Mouse (Mus musculus) stomach, embryonic 15.5 days (tissue): ENCODE data around the gene Coasy. TPM values are rescaled to one million over a fixed set of nuclear protein-coding genes. Genes with fewer than 3 reads are reported as not detected.

ENCODE experiments used
- ATAC-seq: fragments of 200-750 bp; cut with Nextera tagmentation; 2 replicates; pipeline ENCODE4 v1.8.0; 2017; ENCODE audit warnings: low read depth, moderate number of reproducible peaks, moderate TSS enrichment; ENCODE audit not compliant: insufficient read depth, low FRiP score
- H3K27ac ChIP-seq: fragments of 300-500 bp; sonication (generic); 2 replicates; pipeline ENCODE4 v1.5.1; 2015; ENCODE audit warnings: mild to moderate bottlenecking, inconsistent platforms
- H3K27me3 ChIP-seq: fragments of 300-500 bp; sonication (generic); replicated peaks from 2 replicates; pipeline ENCODE4 v1.6.1; 2015; ENCODE audit warnings: inconsistent platforms
- H3K36me3 ChIP-seq: fragments of 300-500 bp; sonication (generic); 2 replicates; pipeline ENCODE4 v1.6.1; 2015; ENCODE audit warnings: inconsistent platforms
- H3K4me1 ChIP-seq: fragments of 300-500 bp; sonication (generic); 2 replicates; pipeline ENCODE4 v1.6.1; 2015; ENCODE audit warnings: inconsistent platforms
- H3K4me2 ChIP-seq: fragments of 300-500 bp; sonication (generic); 2 replicates; pipeline ENCODE4 v1.6.1; 2015; ENCODE audit warnings: mild to moderate bottlenecking, inconsistent platforms
- H3K4me3 ChIP-seq: fragments of 300-500 bp; sonication (generic); replicated peaks from 2 replicates; pipeline ENCODE4 v1.5.1; 2015; ENCODE audit warnings: inconsistent platforms
- H3K9ac ChIP-seq: fragments of 300-500 bp; sonication (generic); 2 replicates; pipeline ENCODE4 v1.6.1; 2015; ENCODE audit warnings: inconsistent platforms
- H3K9me3 ChIP-seq: fragments of 300-500 bp; sonication (generic); 2 replicates; pipeline ENCODE4 v1.6.1; 2016; ENCODE audit warnings: inconsistent platforms
- WGBS: fragments of 180-500 bp; shearing (Covaris S2); methylation state at CpG from one replicate; pipeline ENCODE4 v1.1.7; 2015; 5-methylcytosine and 5-hydroxymethylcytosine counted together
- polyA plus RNA-seq: library from polyadenylated mRNA; unstranded; fragments of >200 nt; fragmentation: Nextera tagmentation; extraction: Ambion mirVana; gene quantifications from 2 replicates; pipeline ENCODE4 v1.2.1, GENCODE M21; 2015

Gene Coasy
- polyA plus RNA-seq, 1 experiment from 2014 or later: 38.5 TPM

DNA sequence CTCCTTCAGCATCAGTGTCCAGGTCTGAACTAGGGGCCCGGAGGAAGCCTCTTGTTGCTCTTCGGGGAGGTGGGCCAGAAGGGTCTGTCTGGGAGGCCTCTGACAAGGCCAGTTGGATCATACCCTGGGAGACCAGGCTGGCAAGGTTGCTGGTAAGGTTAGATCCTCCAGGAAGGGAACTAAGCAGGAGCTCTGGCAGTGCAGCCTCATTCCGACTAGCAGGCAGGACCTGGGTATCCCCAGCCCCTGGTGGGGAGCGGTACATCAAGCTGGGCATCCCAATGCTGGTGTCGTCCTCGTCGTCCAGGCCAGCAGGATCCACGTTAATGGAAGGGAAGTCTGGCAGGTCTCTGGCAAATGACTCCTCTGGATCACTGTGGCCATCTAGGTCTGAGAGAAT is 15.9 kb downstream of the Coasy start:
- Histone ChIP-seq H3K9ac (no peak overlapping the region), H3K27me3 (no peaks in the 10 kb centered on the region), H3K4me1 (peaks cover 8% of the 10 kb centered on the region), H3K36me3 (peaks cover 56% of the 10 kb centered on the region), H3K4me2 (no peak overlapping the region), H3K4me3 (no peak overlapping the region), H3K27ac (no peak overlapping the region), H3K9me3 (no peaks in the 10 kb centered on the region)
- WGBS: 81% methylated on average over 8 of the region's 8 CpGs
- ATAC-seq: no peak

DNA sequence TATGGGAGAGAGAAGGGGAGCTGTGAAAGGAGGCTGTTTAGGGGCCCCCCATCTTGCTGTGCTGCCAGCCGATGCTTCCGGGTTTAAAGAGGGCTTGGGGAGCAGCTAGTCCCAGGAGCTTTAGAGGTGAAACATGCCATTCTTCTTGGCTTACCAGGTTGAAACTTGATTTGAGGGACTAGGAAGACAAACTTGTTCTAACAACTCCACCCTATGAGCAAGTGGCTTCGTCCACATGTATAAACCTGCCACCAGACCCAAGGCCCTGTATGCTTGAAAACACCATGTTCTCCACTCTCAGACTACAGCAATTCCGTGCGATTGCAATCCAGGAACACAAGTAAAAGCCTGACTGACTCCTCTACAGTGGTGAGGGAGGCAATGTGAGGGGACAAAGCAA is 20.6 kb downstream of the Coasy start:
- H3K4me3 ChIP-seq: no peak overlapping the region

DNA sequence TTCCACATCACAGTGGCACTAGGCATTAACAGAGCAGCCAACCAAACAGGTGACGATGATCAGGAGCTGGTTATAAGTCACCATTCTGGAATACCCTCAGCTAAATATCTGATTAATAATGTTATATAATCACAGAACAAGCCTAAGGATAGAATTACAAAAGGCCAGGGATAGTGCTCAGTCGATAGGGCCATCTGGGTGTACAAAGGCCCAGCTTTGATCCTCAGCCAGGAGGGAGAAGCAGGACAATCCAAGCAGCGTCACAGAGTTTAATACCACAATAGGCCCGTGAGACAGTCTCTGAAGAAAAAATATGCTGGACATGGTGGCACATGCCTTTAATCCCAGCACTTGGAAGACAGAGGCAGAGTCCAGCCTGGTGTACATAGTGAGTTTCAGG is 27.0 kb downstream of the Coasy start:
- WGBS: 82% methylated on average over 4 of the region's 4 CpGs
- Histone ChIP-seq H3K4me3 (no peak overlapping the region), H3K27ac (no peak overlapping the region), H3K9ac (no peak overlapping the region), H3K9me3 (no peaks in the 10 kb centered on the region), H3K4me1 (no peaks in the 10 kb centered on the region), H3K27me3 (no peaks in the 10 kb centered on the region), H3K36me3 (peaks cover 3% of the 10 kb centered on the region; the same call in 1 of the 2 replicates), H3K4me2 (no peak overlapping the region)
- ATAC-seq: no peak

More for the DNA sequence above, 20.6 kb downstream of the Coasy start:
- peaks cover 40% of the 10 kb centered on the region for H3K36me3 ChIP-seq
- no peaks in the 10 kb centered on the region for H3K9me3 ChIP-seq
- no peaks in the 10 kb centered on the region for H3K27me3 ChIP-seq
- H3K4me1 ChIP-seq: no peaks in the 10 kb centered on the region; the same call in 1 of the 2 replicates
- 81% methylated on average over 5 of the region's 5 CpGs for WGBS
- H3K27ac ChIP-seq: peak overlapping the region; percentile 73
- no peak overlapping the region for H3K4me2 ChIP-seq
- ATAC-seq: no peak
- H3K9ac ChIP-seq: no peak overlapping the region

DNA sequence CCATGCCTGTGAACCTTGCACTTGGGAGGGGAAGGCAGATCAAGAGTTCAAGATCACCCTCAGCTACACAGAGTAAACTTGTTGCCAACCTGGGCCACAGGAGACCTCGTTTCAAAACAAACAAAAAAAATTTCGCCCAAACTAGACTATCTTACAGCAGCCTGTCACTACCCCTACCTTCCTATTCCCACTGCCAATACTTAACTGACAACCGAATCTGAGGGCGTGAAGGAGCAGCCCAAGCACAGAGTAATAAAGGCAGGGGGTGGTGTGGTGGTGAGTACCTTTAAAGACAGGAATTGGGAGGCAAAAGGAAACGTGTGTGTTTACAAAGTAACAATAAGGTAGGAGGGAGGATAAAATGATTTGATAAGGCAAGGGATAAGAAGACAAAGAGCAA is 28.3 kb downstream of the Coasy start:
- H3K4me1 ChIP-seq: no peaks in the 10 kb centered on the region
- 0 out of 2 replicates have a peak, but pooled peaks cover 3% of the 10 kb centered on the region for H3K36me3 ChIP-seq
- no peak overlapping the region for H3K9ac ChIP-seq
- no peak overlapping the region for H3K27ac ChIP-seq
- 50% methylated on average over 5 of the region's 5 CpGs for WGBS
- H3K4me2 ChIP-seq: no peak overlapping the region
- no peaks in the 10 kb centered on the region for H3K27me3 ChIP-seq
- no peaks in the 10 kb centered on the region for H3K9me3 ChIP-seq
- no peak overlapping the region for H3K4me3 ChIP-seq
- ATAC-seq: no peak

DNA sequence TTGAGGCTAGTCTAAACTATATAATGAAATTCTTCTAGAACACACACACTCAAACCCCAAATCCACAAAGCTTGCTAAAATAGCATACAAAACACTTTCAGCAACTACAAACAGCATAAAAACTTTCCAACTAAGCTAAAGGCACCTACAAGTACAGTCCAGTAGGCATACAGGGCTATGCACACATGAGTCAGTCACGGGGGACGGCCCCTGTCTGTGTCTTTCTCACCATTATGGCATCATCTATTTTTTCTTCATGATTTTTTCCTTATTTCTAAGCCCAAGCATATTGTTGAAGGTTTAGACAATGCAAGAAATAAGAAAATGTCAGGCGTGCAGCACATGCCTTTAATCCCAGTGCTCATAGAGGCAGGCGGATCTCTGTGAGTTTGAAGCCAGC is 28.8 kb downstream of the Coasy start:
- 0 out of 2 replicates have a peak, but pooled peaks cover 3% of the 10 kb centered on the region for H3K36me3 ChIP-seq
- no peak overlapping the region for H3K27ac ChIP-seq
- H3K4me3 ChIP-seq: no peak overlapping the region
- ATAC-seq: no peak
- 77% methylated on average over 4 of the region's 4 CpGs for WGBS
- no peak overlapping the region for H3K9ac ChIP-seq
- no peaks in the 10 kb centered on the region for H3K4me1 ChIP-seq
- H3K4me2 ChIP-seq: no peak overlapping the region
- H3K27me3 ChIP-seq: no peaks in the 10 kb centered on the region
- H3K9me3 ChIP-seq: no peaks in the 10 kb centered on the region

DNA sequence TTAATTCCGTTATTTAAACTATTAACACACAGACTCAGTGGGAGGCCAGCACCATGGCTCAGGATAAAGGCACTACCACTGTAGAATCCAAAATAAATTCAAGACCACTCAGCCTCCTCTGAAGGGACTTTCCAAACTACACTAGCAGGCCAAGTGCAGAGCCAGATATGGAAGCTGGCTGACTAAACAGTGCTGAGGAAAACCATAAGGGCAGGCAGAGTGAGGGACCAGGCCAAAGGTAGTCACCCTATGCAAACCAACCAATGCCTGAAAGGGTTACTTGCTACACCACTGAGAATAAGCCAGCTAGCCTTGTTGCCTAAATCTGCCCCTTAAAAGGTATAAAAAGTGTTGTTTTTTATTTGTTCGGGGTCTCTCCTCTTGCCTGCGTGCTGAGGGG is 29.8 kb downstream of the Coasy start:
- Histone ChIP-seq H3K27ac (no peak overlapping the region), H3K4me1 (no peaks in the 10 kb centered on the region), H3K4me2 (no peak overlapping the region), H3K9ac (no peak overlapping the region), H3K4me3 (no peak overlapping the region), H3K9me3 (no peaks in the 10 kb centered on the region), H3K27me3 (no peaks in the 10 kb centered on the region), H3K36me3 (0 out of 2 replicates have a peak, but pooled peaks cover 3% of the 10 kb centered on the region)
- ATAC-seq: no peak
- WGBS: 96% methylated on average over 3 of the region's 3 CpGs

DNA sequence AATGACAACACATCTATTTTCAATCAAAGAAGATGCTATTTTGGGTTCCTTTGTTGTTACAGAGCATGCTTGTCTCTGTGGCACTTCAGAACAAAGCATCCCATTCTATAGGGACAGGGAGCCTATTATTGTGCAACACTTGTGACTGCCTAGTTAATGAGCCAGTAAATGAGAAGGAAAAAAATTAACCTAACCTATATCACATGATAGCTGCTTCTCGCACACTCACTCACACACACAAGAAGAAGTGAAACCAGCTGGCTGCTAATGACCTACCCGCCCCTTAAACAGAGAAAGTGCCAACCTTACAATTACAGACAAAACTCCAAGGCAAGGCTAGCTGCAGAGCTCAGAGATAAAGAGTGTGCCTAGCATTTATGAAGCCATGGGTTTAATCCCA is 33.2 kb downstream of the Coasy start:
- Histone ChIP-seq H3K27ac (peak overlapping the region; percentile 45; the same call in 1 of the 2 replicates), H3K9me3 (no peaks in the 10 kb centered on the region), H3K4me3 (no peak overlapping the region), H3K27me3 (no peaks in the 10 kb centered on the region), H3K4me1 (peaks cover 11% of the 10 kb centered on the region), H3K9ac (no peak overlapping the region), H3K4me2 (no peak overlapping the region), H3K36me3 (0 out of 2 replicates have a peak, but pooled peaks cover 3% of the 10 kb centered on the region)
- no peak for ATAC-seq
- 67% methylated on average over 2 of the region's 2 CpGs for WGBS

DNA sequence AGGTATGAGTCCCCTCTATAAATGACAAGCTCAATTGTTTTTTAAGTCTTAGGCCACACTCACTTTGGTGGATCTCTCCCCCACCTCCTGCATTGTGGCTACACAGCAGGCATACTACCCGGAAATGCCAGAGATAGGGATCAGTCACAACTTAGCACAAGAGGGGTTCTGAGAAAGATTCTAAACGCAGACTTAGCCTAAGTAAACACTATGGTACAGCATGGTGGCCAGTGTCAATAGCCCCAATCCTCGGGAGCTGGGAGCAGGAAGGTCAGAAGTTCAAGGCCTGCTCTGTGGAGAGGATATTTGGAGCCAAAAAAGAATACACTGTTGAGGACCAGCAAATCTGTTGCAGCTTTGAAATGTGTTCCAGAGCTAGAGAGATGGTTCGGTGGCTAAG is 35.7 kb downstream of the Coasy start:
- Histone ChIP-seq H3K36me3 (peaks cover under 1% of the 10 kb centered on the region; the same call in 1 of the 2 replicates), H3K4me1 (peaks cover 16% of the 10 kb centered on the region), H3K9me3 (no peaks in the 10 kb centered on the region), H3K4me3 (peak overlapping the region; percentile 99), H3K27ac (no peak overlapping the region), H3K4me2 (peak overlapping the region; percentile 93), H3K27me3 (no peaks in the 10 kb centered on the region), H3K9ac (0 out of 2 replicates have a peak overlapping the region, but pooled peaks have one; percentile 96)
- 21% methylated on average over 4 of the region's 4 CpGs for WGBS
- no peak for ATAC-seq

DNA sequence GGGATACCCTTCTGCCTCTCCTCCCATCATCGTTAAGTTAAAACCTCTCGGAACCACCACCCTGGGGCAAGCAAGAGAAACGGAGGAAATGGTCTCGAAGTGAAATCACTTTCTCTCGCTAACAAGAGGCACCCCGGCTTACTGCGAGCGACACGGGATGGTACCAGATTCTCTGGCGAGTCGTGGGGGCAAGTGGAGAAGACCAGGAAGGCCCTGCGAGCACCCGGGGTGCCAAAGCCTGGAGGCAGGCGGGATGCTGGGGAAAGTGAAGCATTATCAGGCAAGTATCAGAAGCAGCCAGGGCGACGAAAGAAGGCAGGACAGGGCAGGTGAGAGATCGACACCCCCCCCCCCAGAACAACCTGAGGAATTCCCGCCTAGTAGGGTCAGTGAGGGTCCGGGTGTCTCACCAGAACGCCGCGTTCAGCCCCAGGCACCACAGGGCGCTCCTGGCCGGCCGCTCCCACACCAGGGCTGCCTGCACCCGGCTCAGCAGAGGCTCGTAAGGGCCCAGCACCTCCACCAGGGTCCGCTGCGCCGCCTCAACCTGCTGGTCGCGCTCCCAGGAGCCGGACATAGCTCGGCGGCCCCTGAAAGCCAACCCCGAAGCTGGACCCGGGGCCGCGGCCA is 36.9 kb downstream of the Coasy start:
- Histone ChIP-seq H3K27ac (peak overlapping the region; percentile 90), H3K36me3 (peaks cover 9% of the 10 kb centered on the region; the same call in 1 of the 2 replicates), H3K4me2 (peak overlapping the region; percentile 93), H3K9ac (peak overlapping the region; percentile 96), H3K9me3 (no peaks in the 10 kb centered on the region), H3K27me3 (no peaks in the 10 kb centered on the region), H3K4me1 (peaks cover 16% of the 10 kb centered on the region), H3K4me3 (peak overlapping the region; percentile 99)
- WGBS: under 1% methylated on average over 35 of the region's 39 CpGs
- peak; percentile 73 for ATAC-seq

DNA sequence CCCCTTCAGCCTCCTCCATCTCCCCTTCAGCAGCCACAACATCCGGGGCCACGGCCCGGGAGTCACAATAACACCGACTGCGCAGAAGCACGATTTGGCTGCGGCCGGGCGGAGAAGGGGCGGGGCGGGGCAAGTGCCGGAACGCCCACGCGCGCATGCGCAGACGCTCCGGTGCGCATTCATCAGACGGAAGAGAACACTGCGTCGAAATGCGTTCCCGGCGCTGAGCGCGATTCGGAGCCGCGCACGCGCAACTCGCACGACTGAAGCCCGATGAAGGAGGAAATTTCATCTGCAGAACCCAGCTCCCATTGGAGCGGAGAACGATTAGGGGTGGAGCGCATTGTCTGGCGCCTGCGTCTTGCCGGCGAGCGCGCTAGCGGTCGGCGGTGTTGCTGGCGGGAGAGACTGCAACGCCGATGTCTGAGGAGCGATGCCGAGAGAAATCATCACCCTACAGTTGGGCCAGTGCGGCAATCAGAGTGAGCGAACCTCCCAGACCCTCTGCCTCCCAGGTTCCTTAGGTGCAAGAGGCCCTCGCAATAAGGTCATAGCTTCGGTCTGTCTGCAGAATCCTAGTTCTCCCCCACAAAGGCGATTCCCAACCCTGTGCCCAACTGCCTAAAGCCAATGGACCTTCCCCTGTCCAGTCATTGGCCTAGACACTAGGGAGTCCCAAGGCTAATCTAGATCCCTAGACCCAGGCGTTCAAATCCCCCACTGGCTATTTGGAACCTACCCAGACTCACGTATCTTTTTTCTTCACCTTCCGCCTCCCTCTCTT is 37.6 kb downstream of the Coasy start, which contains the start of the genes Retreg3 and Tubg1:
TSS of gene Retreg3 (minus strand) at position 133 of the 784 bp plus-strand sequence.
TSS of gene Tubg1 (plus strand) at position 178 of the 784 bp plus-strand sequence.
- H3K4me3 ChIP-seq: peak within 1 kb of the TSS; percentile 99
- no peaks in the 10 kb centered on the region for H3K9me3 ChIP-seq
- peak; percentile 94 for ATAC-seq
- H3K27ac ChIP-seq: peak within 1 kb of the TSS; percentile 91
- H3K4me1 ChIP-seq: peaks cover 16% of the 10 kb centered on the region
- no peaks in the 10 kb centered on the region for H3K27me3 ChIP-seq
- H3K4me2 ChIP-seq: peak within 1 kb of the TSS; percentile 93
- WGBS: under 1% methylated on average over 61 of the region's 61 CpGs
- H3K36me3 ChIP-seq: peaks cover 11% of the 10 kb centered on the region; the same call in 1 of the 2 replicates
- peak within 1 kb of the TSS; percentile 96 for H3K9ac ChIP-seq

DNA sequence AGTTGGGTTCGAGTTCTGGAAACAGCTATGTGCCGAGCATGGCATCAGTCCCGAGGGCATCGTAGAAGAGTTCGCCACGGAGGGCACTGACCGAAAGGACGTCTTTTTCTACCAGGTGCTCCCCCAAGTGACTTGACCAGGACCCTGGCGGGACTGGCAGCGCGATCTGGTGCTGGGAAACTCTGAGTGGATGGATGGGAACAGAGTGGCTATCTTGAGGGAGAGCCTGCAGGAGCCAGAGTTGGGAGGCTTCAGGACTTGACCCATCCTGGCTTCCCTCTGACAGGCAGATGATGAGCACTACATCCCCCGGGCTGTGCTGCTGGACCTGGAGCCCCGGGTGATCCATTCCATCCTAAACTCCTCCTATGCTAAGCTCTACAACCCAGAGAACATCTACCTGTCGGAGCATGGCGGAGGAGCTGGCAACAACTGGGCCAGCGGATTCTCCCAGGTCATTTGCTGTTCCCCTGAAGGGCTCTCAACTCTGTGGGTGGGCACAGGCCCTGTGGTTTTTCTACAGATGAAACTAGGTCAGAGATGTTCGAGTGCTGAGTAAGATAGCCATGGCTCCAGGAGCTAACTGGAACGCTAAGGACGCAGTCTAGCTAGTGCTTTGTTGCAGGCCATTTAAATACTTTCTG is 38.3 kb downstream of the Coasy start:
- Histone ChIP-seq H3K27ac (peak overlapping the region; percentile 91), H3K4me1 (peaks cover 16% of the 10 kb centered on the region), H3K9me3 (no peaks in the 10 kb centered on the region), H3K4me2 (peak overlapping the region; percentile 93), H3K9ac (peak overlapping the region; percentile 66), H3K27me3 (no peaks in the 10 kb centered on the region), H3K4me3 (peak overlapping the region; percentile 99), H3K36me3 (peaks cover 12% of the 10 kb centered on the region)
- 21% methylated on average over 19 of the region's 19 CpGs for WGBS
- ATAC-seq: no peak
